Mouse (Mus musculus): ENCODE measurements around the gene Adgrl2. TPM values are rescaled to one million over a fixed set of nuclear protein-coding genes. Genes with fewer than 3 reads are reported as not detected.

The Adgrl2 gene
- polyA plus RNA-seq, 1 experiment from 2014 or later, result 80.2 TPM

DNA sequence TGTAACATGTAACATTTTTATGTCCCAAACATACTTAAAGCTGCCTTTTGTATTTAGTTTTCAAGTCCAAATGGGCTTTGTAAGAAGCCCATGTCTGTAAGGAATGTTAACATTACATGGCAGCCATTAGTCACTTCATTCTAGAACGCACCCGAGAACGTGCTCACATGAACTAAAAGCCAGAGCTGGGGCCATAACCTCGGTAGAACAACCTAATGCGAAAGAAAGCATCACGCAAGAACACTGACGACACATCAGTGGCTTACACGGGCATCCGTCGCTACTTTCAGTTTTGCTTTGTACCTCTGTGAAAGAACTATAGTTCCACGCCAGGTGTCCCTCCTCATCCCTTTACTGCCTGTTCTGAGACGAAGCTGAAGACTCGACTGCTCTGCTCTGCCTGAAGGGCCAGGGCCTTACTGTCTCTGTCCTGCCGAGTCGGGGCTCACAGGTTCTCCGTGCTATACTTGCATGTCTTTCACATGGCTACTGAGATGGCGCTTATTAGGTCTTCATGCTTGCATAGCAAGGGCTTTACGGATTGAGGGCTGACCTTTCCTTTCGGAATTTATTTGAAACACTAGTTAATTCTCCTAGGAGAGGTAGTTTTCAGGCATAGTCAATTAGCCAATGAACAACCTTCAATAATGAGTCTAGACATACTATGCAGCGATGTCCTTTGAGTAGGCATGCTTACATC lies 157.1 kb downstream of the Adgrl2 start:
- ATAC-seq (ENCODE audit: low read depth) (no peak), DNase-seq (ENCODE audit: low spot score) (no peak)
- Histone ChIP-seq H3K4me2 (ENCODE audit: low read depth, low read length) (no peak overlapping the region), H3K4me3 (ENCODE audit: low read depth, low read length) (no peak overlapping the region), H3K9ac (ENCODE audit: low read depth, low read length) (no peak overlapping the region), H3K4me1 (ENCODE audit: control insufficient read depth, insufficient read depth, low read length) (no peaks in the 10 kb centered on the region), H3K27ac (replicated peaks; ENCODE audit: low read depth, low read length) (no peak overlapping the region), H3K36me3 (ENCODE audit: control insufficient read depth, insufficient read depth, low read length) (peaks cover 85% of the 10 kb centered on the region), H3K9me3 (ENCODE audit: control insufficient read depth, low read length) (no peaks in the 10 kb centered on the region), H3K27me3 (replicated peaks; ENCODE audit: control insufficient read depth, insufficient read depth, low read length) (no peaks in the 10 kb centered on the region)
- 96% methylated on average over 20 of the region's 20 CpGs for WGBS

DNA sequence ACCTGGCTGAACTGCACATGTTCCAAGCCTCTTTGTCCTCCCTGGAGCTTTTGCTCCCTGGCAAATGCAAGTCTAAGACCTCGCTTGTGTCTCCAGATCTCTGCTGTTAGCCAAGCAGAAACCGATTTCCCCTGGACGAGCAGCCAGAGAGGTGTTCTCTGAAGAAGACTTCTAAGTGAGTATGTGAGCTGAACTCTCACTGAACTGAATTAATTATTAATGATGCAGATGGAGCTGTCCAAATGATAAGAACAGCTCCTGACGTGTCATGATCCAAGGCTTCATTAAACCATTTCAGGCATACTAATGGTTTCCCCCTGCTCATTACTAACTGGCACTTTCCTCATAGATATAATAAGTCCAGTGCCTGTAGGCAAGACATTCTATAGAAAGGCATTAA lies 158.4 kb downstream of the Adgrl2 start:
- no peak for DNase-seq (ENCODE audit: low spot score)
- 85% methylated on average over 4 of the region's 4 CpGs for WGBS
- Histone ChIP-seq H3K4me2 (ENCODE audit: low read depth, low read length) (no peak overlapping the region), H3K4me3 (ENCODE audit: low read depth, low read length) (no peak overlapping the region), H3K9ac (ENCODE audit: low read depth, low read length) (no peak overlapping the region), H3K36me3 (ENCODE audit: control insufficient read depth, insufficient read depth, low read length) (peaks cover 73% of the 10 kb centered on the region), H3K27me3 (replicated peaks; ENCODE audit: control insufficient read depth, insufficient read depth, low read length) (no peaks in the 10 kb centered on the region), H3K9me3 (ENCODE audit: control insufficient read depth, low read length) (no peaks in the 10 kb centered on the region), H3K4me1 (ENCODE audit: control insufficient read depth, insufficient read depth, low read length) (no peaks in the 10 kb centered on the region), H3K27ac (replicated peaks; ENCODE audit: low read depth, low read length) (no peak overlapping the region)
- no peak for ATAC-seq (ENCODE audit: low read depth)

DNA sequence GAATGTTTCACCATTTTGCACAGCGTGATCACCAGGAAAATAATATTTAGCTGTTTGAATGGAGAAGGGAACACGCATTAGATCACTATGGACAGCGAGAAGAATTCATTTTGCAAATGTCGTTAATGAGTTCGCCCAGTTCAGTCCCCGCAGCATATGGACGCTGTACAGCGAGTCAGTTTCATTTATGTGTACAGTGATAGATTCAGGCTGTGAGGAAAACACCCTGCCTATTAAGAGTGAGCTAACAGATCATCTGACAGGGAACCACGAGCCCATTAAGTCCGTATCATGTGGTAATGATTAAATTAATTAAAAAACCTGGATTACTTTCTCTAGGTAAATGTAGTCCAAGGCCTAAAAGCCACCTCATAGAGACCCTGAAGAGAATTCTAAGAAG lies 161.8 kb downstream of the Adgrl2 start:
- Histone ChIP-seq H3K9ac (ENCODE audit: low read depth, low read length) (no peak overlapping the region), H3K4me1 (ENCODE audit: control insufficient read depth, insufficient read depth, low read length) (no peaks in the 10 kb centered on the region), H3K27me3 (replicated peaks; ENCODE audit: control insufficient read depth, insufficient read depth, low read length) (no peaks in the 10 kb centered on the region), H3K4me2 (ENCODE audit: low read depth, low read length) (no peak overlapping the region), H3K36me3 (ENCODE audit: control insufficient read depth, insufficient read depth, low read length) (peaks cover 73% of the 10 kb centered on the region), H3K9me3 (ENCODE audit: control insufficient read depth, low read length) (no peaks in the 10 kb centered on the region), H3K27ac (replicated peaks; ENCODE audit: low read depth, low read length) (no peak overlapping the region), H3K4me3 (ENCODE audit: low read depth, low read length) (no peak overlapping the region)
- DNase-seq (ENCODE audit: low spot score) (no peak), ATAC-seq (ENCODE audit: low read depth) (no peak)
- 79% methylated on average over 10 of the region's 10 CpGs for WGBS

DNA sequence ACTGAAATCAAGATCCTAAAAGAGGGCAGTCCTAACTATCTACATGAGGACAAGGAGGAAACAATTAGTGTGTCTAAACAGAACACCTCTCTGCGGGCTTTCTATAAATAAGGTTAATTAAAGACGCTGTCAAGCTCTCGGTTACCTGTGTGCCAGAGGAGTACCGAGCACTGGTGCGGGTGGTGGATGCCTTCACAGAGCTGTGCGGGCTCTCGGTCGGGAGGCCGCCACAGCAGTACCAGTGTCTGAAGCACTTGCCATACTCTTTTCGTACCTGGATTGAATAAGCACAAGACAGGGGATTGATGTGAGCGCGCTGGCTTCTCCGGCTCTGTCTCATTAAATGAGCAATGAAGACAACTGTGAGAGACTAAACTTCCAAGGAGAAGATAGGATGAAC lies 166.8 kb downstream of the Adgrl2 start:
- ATAC-seq (ENCODE audit: low read depth), result no peak
- Histone ChIP-seq H3K4me3 (ENCODE audit: low read depth, low read length) (no peak overlapping the region), H3K9me3 (ENCODE audit: control insufficient read depth, low read length) (no peaks in the 10 kb centered on the region), H3K27me3 (replicated peaks; ENCODE audit: control insufficient read depth, insufficient read depth, low read length) (no peaks in the 10 kb centered on the region), H3K36me3 (ENCODE audit: control insufficient read depth, insufficient read depth, low read length) (peaks cover 87% of the 10 kb centered on the region), H3K27ac (replicated peaks; ENCODE audit: low read depth, low read length) (no peak overlapping the region), H3K4me2 (ENCODE audit: low read depth, low read length) (no peak overlapping the region), H3K4me1 (ENCODE audit: control insufficient read depth, insufficient read depth, low read length) (no peaks in the 10 kb centered on the region), H3K9ac (ENCODE audit: low read depth, low read length) (no peak overlapping the region)
- DNase-seq (ENCODE audit: low spot score), result no peak
- WGBS, result 94% methylated on average over 13 of the region's 13 CpGs

DNA sequence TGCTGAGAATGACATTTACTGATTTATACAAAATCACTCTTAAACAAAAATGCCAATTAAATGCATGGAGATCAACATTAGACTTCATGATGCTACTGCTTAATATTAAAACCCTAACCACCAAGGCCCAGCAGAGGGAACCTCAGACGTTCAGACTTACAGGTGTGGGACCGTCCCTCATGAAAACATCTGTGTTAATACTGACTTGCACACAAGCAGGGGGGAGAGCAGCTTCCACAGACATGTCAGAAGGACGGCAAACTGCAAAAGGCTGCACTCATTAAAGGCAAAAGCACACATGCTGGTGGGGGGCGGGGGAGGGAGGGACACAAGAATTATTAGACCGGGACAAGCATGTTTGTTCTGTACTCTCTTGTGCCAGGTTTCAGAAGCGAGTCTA lies 168.7 kb downstream of the Adgrl2 start:
- H3K4me3 ChIP-seq (ENCODE audit: low read depth, low read length), result no peak overlapping the region
- 78% methylated on average over 6 of the region's 6 CpGs for WGBS
- DNase-seq (ENCODE audit: low spot score) (no peak), ATAC-seq (ENCODE audit: low read depth) (no peak)
- H3K27me3 ChIP-seq (replicated peaks; ENCODE audit: control insufficient read depth, insufficient read depth, low read length), result no peaks in the 10 kb centered on the region
- no peak overlapping the region for H3K4me2 ChIP-seq (ENCODE audit: low read depth, low read length)
- no peaks in the 10 kb centered on the region for H3K4me1 ChIP-seq (ENCODE audit: control insufficient read depth, insufficient read depth, low read length)
- no peak overlapping the region for H3K9ac ChIP-seq (ENCODE audit: low read depth, low read length)
- H3K36me3 ChIP-seq (ENCODE audit: control insufficient read depth, insufficient read depth, low read length), result peaks cover 100% of the 10 kb centered on the region
- no peak overlapping the region for H3K27ac ChIP-seq (replicated peaks; ENCODE audit: low read depth, low read length)
- H3K9me3 ChIP-seq (ENCODE audit: control insufficient read depth, low read length), result no peaks in the 10 kb centered on the region

DNA sequence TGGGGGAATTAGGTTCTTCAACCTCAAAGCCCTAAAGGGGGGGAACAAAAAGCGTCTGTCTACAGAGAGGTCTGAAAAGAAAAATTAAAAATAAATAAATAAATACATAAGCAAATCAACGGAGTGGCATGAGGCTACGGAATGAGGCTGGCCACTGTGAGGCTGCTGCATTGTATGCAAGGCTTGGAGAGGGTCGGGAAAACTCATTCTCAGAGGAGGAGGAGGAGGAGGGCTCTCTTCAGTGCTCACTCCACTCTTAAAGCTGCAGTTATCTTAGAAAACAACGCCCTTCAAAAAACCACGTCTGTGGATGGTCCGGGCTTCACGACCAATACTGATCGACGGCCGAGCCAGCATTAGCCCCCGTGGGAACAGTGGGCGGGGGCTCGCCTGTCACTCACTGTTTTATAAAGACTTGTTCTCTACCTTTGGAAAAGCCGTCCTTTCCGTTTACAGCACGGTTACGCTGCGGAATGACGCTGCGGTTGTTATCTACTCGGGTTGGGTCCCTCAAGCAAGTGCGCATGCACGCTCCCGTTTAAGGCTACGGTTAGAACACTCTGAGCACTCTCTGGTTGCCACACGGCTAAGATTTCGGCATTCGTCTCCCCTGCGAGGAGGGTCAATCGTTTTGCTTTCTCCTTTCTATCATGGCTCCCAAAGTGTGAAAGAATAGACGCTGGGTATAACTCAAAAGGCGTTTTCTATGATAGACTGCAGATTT lies 170.9 kb downstream of the Adgrl2 start:
- no peaks in the 10 kb centered on the region for H3K9me3 ChIP-seq (ENCODE audit: control insufficient read depth, low read length)
- H3K36me3 ChIP-seq (ENCODE audit: control insufficient read depth, insufficient read depth, low read length), result peaks cover 95% of the 10 kb centered on the region
- 89% methylated on average over 33 of the region's 33 CpGs for WGBS
- H3K27ac ChIP-seq (replicated peaks; ENCODE audit: low read depth, low read length), result no peak overlapping the region
- no peaks in the 10 kb centered on the region for H3K27me3 ChIP-seq (replicated peaks; ENCODE audit: control insufficient read depth, insufficient read depth, low read length)
- no peak overlapping the region for H3K4me2 ChIP-seq (ENCODE audit: low read depth, low read length)
- H3K4me1 ChIP-seq (ENCODE audit: control insufficient read depth, insufficient read depth, low read length), result no peaks in the 10 kb centered on the region
- DNase-seq (ENCODE audit: low spot score) (no peak), ATAC-seq (ENCODE audit: low read depth) (no peak)
- no peak overlapping the region for H3K9ac ChIP-seq (ENCODE audit: low read depth, low read length)
- H3K4me3 ChIP-seq (ENCODE audit: low read depth, low read length), result no peak overlapping the region

DNA sequence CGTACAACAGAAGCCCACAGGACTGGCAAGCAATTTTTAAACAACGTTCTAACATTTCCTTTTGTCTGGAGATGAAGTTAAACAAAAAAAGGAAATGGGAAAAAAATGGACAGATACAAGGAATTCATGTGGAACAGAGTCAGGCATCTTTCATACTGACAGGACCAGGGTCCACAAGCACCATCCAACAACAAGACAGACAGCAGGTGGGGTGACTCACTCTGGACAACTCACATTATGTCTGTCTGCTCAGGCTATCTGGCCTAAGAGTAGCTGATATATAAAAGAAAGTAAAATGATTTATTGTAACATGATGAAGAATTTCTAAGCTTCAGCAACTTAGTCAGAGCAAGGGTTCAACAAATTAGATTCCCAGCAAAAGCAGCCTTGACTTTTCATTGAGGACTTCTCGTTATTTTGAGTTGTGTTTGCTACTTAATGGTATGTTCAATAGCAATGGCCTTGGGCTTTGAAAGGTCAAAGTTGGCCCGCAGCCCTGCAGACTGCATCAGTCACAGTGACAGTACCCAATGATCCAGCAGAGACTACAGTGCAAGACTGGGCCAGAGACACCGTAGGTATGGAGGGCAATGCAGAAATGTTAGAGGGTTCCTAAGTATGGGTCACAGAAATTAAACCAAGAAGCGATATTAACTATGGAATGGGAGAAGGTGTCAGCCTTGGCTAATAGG lies 171.8 kb downstream of the Adgrl2 start:
- Histone ChIP-seq H3K27me3 (replicated peaks; ENCODE audit: control insufficient read depth, insufficient read depth, low read length) (no peaks in the 10 kb centered on the region), H3K9me3 (ENCODE audit: control insufficient read depth, low read length) (no peaks in the 10 kb centered on the region), H3K4me3 (ENCODE audit: low read depth, low read length) (no peak overlapping the region), H3K4me1 (ENCODE audit: control insufficient read depth, insufficient read depth, low read length) (no peaks in the 10 kb centered on the region), H3K4me2 (ENCODE audit: low read depth, low read length) (no peak overlapping the region), H3K27ac (replicated peaks; ENCODE audit: low read depth, low read length) (no peak overlapping the region), H3K9ac (ENCODE audit: low read depth, low read length) (no peak overlapping the region), H3K36me3 (ENCODE audit: control insufficient read depth, insufficient read depth, low read length) (peaks cover 87% of the 10 kb centered on the region)
- ATAC-seq (ENCODE audit: low read depth), result no peak
- 82% methylated on average over 6 of the region's 6 CpGs for WGBS
- DNase-seq (ENCODE audit: low spot score), result no peak

DNA sequence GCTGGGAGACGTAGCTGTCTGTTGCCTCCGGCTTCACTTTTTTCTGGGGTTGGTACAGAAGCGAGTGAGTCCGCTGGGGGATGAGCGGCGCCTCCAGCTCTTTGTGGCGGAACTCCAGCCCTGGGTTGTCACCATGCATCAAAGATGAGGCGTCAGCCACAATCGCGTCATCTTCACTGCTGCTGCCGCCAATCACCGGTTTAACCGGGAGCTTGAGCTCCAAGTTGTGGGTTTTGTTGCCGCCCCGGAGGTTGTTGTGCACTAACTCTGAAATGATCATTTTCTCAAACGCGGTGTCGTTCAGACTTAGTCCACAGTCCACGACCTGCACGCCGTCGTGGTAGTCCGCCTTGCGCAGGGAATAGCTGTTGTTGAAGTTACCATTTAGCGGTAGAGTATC lies 172.9 kb downstream of the Adgrl2 start:
- WGBS, result 96% methylated on average over 25 of the region's 25 CpGs
- H3K4me3 ChIP-seq (ENCODE audit: low read depth, low read length), result no peak overlapping the region
- H3K9me3 ChIP-seq (ENCODE audit: control insufficient read depth, low read length), result no peaks in the 10 kb centered on the region
- ATAC-seq (ENCODE audit: low read depth) (no peak), DNase-seq (ENCODE audit: low spot score) (no peak)
- no peak overlapping the region for H3K9ac ChIP-seq (ENCODE audit: low read depth, low read length)
- H3K4me1 ChIP-seq (ENCODE audit: control insufficient read depth, insufficient read depth, low read length), result no peaks in the 10 kb centered on the region
- peaks cover 76% of the 10 kb centered on the region for H3K36me3 ChIP-seq (ENCODE audit: control insufficient read depth, insufficient read depth, low read length)
- no peak overlapping the region for H3K4me2 ChIP-seq (ENCODE audit: low read depth, low read length)
- no peak overlapping the region for H3K27ac ChIP-seq (replicated peaks; ENCODE audit: low read depth, low read length)
- H3K27me3 ChIP-seq (replicated peaks; ENCODE audit: control insufficient read depth, insufficient read depth, low read length), result no peaks in the 10 kb centered on the region

Data from embryonic facial prominence, embryonic 14.5 days (tissue).